Mouse (Mus musculus): ENCODE results near the gene Mgat4b.

DNA sequence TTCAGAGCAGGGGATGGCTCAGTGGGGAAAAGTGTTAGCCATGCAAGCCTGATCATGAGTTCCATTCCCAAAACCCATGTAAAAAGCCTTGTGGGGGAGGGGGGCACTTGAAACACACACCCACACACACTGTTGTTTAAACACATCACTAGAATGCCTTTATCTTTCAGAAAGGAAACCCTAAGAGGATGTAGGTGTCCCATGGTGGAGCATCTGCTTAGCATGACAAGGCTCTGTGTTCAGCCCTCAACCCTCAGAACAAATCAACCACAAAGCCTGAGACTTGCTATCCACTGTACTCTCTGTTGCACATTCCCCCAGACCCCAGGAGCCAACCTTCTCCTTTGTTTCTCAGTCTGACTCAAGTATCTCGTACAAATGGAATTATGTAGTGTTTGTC is 69.4 kb downstream of the Mgat4b start:
- TF ChIP-seq CTCF (IDR thresholded peaks at IDR 0.05; ENCODE audit: extremely low read depth, insufficient read length, insufficient replicate concordance, low read depth, low read length) = no peak
- no peak for TF ChIP-seq POLR2A (IDR thresholded peaks at IDR 0.05; ENCODE audit: low read depth, low read length)

All from small intestine, adult 2 months (tissue).